Mouse (Mus musculus) spleen, adult 2 months (tissue): Measurements from ENCODE around the gene Lgals8. TPM values are rescaled to one million over a fixed set of nuclear protein-coding genes. Genes with fewer than 3 reads are reported as not detected.
A peak's percentile ranks its signal among the peaks of the same experiment; 100 is the strongest.

ENCODE experiments used
- DNase-seq, 2 experiments: peaks; one replicate each; pipeline versions ENCODE4 v3.0.0 to v3.0.0-alpha.2; 2012 to 2021; ENCODE audit warnings: low spot score in 2 of 2, low read depth in 1 of 2
- H3K27ac ChIP-seq: fragments of 200-500 bp; 2 replicates; pipeline ENCODE4 v1.5.1; 2012; ENCODE audit warnings: low read length, inconsistent platforms; ENCODE audit not compliant: insufficient read depth
- H3K27me3 ChIP-seq: fragments of 200-500 bp; 2 replicates; pipeline ENCODE4 v1.6.1; 2012; ENCODE audit warnings: mild to moderate bottlenecking, moderate library complexity, low read length, inconsistent platforms; ENCODE audit not compliant: control insufficient read depth, insufficient read depth
- H3K36me3 ChIP-seq: fragments of 200-500 bp; 2 replicates; pipeline ENCODE4 v1.6.1; 2012; ENCODE audit warnings: mild to moderate bottlenecking, low read length, inconsistent platforms; ENCODE audit not compliant: control insufficient read depth, insufficient read depth
- H3K4me1 ChIP-seq: fragments of 200-500 bp; 2 replicates; pipeline ENCODE4 v1.6.1; 2011; ENCODE audit warnings: inconsistent platforms; ENCODE audit not compliant: control insufficient read depth, insufficient read depth, insufficient read length
- H3K4me3 ChIP-seq: fragments of 200-500 bp; 2 replicates; pipeline ENCODE4 v1.5.1; 2011; ENCODE audit warnings: mild to moderate bottlenecking, inconsistent platforms; ENCODE audit not compliant: insufficient read depth, insufficient read length; ENCODE audit errors: extremely low read depth
- CTCF ChIP-seq: fragments of 200-500 bp; IDR thresholded peaks from 2 replicates; pipeline ENCODE4 v1.5.1; 2011; ENCODE audit warnings: mild to moderate bottlenecking, inconsistent platforms; ENCODE audit not compliant: insufficient read depth, insufficient read length, insufficient replicate concordance; ENCODE audit errors: extremely low read depth
- POLR2A ChIP-seq: fragments of 200-500 bp; IDR thresholded peaks from 2 replicates; pipeline ENCODE4 v1.6.1; 2011; ENCODE audit warnings: low read depth, low read length, inconsistent platforms
- WGBS: fragments of 180-500 bp; shearing (Covaris S2); methylation state at CpG from one replicate; pipeline ENCODE4 v1.1.7; 2018; 5-methylcytosine and 5-hydroxymethylcytosine counted together
- polyA plus RNA-seq: library from polyadenylated mRNA; depleted of rRNA; stranded (reverse); fragments of >200 nt; gene quantifications from 2 replicates; pipeline ENCODE4 v1.2.3, GENCODE M21; 2012; rRNA removed

Gene Lgals8
- polyA plus RNA-seq, 1 experiment: 23.5 TPM

DNA sequence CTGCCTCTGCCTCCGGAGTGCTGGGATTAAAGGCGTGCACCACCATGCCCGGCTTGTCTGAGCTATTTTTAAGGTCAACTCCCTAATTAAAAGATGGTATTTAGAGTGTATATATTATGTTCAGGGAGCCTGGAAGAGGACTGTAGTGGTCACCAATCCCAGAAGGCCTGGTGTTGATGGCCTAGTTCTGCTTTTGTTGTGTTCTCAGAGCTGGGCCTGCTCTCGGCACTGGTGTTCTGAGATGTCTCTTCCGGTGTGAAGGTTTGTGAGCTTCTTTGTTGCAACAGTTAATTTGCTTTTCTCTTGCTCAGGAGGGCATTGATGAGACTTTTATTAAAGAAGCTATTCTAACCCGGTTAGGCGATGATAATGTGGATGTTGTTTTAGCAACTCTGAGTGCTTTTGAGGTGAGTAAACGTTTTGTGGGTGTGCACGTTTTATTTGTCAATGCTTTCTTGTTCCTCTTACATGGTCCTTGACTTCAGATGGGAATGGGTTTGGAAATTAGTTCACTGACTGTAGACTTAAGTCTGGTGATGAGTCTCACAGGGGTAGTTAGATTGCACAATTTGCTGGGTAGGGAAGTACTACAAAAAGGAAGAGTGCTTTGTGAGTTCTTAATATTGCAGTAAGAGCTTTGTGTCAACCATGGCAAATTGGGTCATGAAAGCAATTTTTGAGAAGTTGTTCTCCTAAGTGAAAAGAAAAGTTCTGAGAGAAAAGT lies 56.2 kb downstream of the Lgals8 start:
- 89% methylated on average over 9 of the region's 9 CpGs for WGBS
- TF ChIP-seq POLR2A: no peak
- no peak for TF ChIP-seq CTCF
- Histone ChIP-seq H3K27ac (no peak overlapping the region), H3K27me3 (no peaks in the 10 kb centered on the region), H3K36me3 (peaks cover 32% of the 10 kb centered on the region), H3K4me1 (peaks cover 5% of the 10 kb centered on the region; the same call in 1 of the 2 replicates), H3K4me3 (no peak overlapping the region)
- no peak for DNase-seq

DNA sequence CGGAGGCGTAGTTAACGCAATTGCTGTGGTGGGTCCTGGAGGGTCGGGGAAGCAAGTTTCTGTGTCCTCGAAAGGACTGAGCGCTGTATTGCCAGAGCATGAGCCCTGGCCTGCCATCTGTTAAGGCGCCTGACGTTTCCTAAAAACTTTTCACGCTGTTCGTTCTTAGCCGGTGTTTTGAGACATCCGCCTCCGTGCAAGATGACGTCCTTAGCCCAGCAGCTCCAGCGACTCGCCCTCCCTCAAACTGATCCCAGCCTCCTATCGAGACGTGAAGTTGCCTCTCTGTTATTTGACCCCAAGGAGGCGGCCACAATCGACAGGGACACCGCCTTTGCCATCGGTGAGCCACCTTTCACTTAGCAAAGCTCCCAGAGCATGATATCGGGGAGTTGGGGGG lies 69.2 kb downstream of the Lgals8 start:
- H3K27me3 ChIP-seq: no peaks in the 10 kb centered on the region
- H3K27ac ChIP-seq: peak overlapping the region; percentile 10; the same call in 1 of the 2 replicates
- no peak for DNase-seq
- peaks cover 7% of the 10 kb centered on the region for H3K36me3 ChIP-seq
- under 1% methylated on average over 23 of the region's 23 CpGs for WGBS
- no peaks in the 10 kb centered on the region; the same call in 1 of the 2 replicates for H3K4me1 ChIP-seq
- TF ChIP-seq POLR2A (no peak), CTCF (no peak)
- H3K4me3 ChIP-seq: peak overlapping the region; percentile 98

DNA sequence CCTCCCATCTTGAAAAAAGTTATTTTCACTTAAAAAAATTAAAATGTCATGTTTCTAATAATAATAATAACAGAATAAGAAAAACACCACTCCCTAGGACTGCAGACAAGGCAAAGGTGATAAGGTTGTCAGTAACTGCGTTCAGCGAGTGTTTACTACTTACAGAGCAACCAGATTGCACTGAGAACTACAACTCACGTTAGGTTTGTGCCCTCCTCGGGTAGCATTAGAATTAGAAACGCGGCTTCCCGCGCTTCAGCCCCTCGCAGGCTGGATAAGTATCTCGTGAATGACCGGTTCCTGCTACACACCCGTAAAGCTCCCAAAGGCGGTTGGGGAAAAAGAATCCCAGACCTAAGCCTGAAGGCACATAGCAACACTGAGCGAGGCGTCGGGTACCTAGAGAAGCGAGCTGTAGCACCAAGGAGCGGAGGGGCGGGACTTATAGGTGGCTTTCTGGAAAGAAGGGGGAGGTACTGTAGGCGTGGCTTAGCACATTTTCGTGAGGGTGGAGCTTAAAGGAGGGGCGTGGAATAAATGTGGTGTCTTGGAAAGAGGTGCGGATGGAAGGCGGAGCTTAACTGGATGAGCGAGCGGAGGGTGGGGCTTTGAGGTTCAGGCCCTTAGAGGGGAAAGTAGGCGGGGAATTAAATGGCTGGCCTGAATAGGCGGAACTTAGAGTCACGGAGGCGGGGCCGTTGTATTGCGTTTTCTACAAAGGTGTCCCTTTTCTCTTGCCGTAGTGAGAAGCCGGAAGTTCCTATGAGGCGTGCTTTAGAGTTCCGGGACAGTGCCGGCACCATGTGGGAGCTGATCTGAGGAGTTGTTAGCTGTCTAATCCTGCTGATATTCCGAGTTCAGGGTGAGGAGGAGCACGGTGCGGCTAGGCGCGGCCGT lies 69.9 kb downstream of the Lgals8 start, which contains the start of gene Heatr1:
TSS of gene Heatr1 (plus strand) at position 419 of the 897 bp plus-strand sequence.
- TF ChIP-seq POLR2A (peak; percentile 45), CTCF (no peak)
- no peaks in the 10 kb centered on the region for H3K27me3 ChIP-seq
- H3K27ac ChIP-seq: peak within 1 kb of the TSS; percentile 10; the same call in 1 of the 2 replicates
- under 1% methylated on average over 43 of the region's 43 CpGs for WGBS
- peaks cover 4% of the 10 kb centered on the region; the same call in 1 of the 2 replicates for H3K36me3 ChIP-seq
- DNase-seq: peak; percentile 90 to 98
- peak within 1 kb of the TSS; percentile 98 for H3K4me3 ChIP-seq
- no peaks in the 10 kb centered on the region; the same call in 1 of the 2 replicates for H3K4me1 ChIP-seq

Other genes with a start within 250 kb of the Lgals8 start
- gene Mtr, start 206.8 kb downstream of the Lgals8 start, polyA plus RNA-seq: 7.5 and 7.9 TPM in 2 replicates
- 4.1 and 6.2 TPM in 2 replicates for gene Actn2, start 124.2 kb downstream of the Lgals8 start, polyA plus RNA-seq
- 32.7 and 51.6 TPM in 2 replicates for gene Heatr1, start 69.9 kb downstream of the Lgals8 start, polyA plus RNA-seq
- 4.0 and 5.7 TPM in 2 replicates for gene Edaradd, start 55.5 kb upstream of the Lgals8 start, polyA plus RNA-seq
- gene Ero1lb, start 100.9 kb upstream of the Lgals8 start, polyA plus RNA-seq: 12.8 and 23.1 TPM in 2 replicates